Mouse (Mus musculus) limb, embryonic 10.5 days (tissue): Measurements from ENCODE around the gene Naa15. TPM values are rescaled to one million over a fixed set of nuclear protein-coding genes. Genes with fewer than 3 reads are reported as not detected.

ENCODE experiments used
- DNase-seq: peaks from one replicate; pipeline ENCODE4 v3.0.0-alpha.2; 2017; ENCODE audit warnings: low spot score
- H3K27ac ChIP-seq: fragments of 300-500 bp; sonication (generic); 2 replicates; pipeline ENCODE4 v1.5.1; 2016; ENCODE audit warnings: mild to moderate bottlenecking
- H3K27me3 ChIP-seq: fragments of 300-500 bp; sonication (generic); 2 replicates; pipeline ENCODE4 v1.6.1; 2016; ENCODE audit warnings: low read depth, mild to moderate bottlenecking; ENCODE audit not compliant: poor library complexity, severe bottlenecking
- H3K36me3 ChIP-seq: fragments of 300-500 bp; sonication (generic); 2 replicates; pipeline ENCODE4 v1.6.1; 2016; ENCODE audit warnings: mild to moderate bottlenecking, moderate library complexity
- H3K4me1 ChIP-seq: fragments of 300-500 bp; sonication (generic); 2 replicates; pipeline ENCODE4 v1.6.1; 2016
- H3K4me3 ChIP-seq: fragments of 300-500 bp; sonication (generic); 2 replicates; pipeline ENCODE4 v1.5.1; 2016; ENCODE audit warnings: mild to moderate bottlenecking, moderate library complexity
- H3K9me3 ChIP-seq: fragments of 300-500 bp; sonication (generic); replicated peaks from 2 replicates; pipeline ENCODE4 v1.6.1; 2016; ENCODE audit warnings: mild to moderate bottlenecking
- WGBS: fragments of 180-500 bp; shearing (Covaris S2); methylation state at CpG from one replicate; pipeline ENCODE4 v1.1.7; 2016; 5-methylcytosine and 5-hydroxymethylcytosine counted together
- polyA plus RNA-seq: library from polyadenylated mRNA; unstranded; fragments of >200 nt; fragmentation: Nextera tagmentation; extraction: Ambion mirVana; gene quantifications from 2 replicates; pipeline ENCODE4 v1.2.1, GENCODE M21; 2016

Naa15 gene
- polyA plus RNA-seq, 1 experiment from 2014 or later, result 64.0 TPM

DNA sequence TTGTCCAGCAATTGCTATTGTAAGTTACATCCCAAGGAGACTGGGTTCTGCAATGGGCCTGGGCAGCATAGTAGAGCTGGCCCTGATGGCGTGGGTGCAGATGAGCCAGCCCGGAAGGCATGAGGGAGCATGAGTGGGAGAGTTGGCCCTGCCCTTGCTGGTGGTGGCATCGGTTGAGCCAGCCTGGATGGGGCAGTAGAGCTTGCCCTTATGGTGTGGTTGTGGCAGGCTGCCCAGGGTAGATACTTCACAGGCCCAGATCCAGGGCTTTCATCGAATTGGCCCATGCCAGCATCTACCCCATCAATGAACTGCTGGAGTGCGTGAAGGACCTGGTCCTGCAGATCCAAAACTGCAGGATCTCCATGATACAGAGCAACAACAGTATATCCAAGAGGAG, 97.0 kb downstream of the Naa15 start:
- Histone ChIP-seq H3K4me1 (no peaks in the 10 kb centered on the region), H3K27me3 (no peaks in the 10 kb centered on the region), H3K4me3 (no peak overlapping the region), H3K27ac (no peak overlapping the region), H3K9me3 (no peaks in the 10 kb centered on the region), H3K36me3 (no peaks in the 10 kb centered on the region)
- no peak for DNase-seq
- whole genome bisulfite sequencing, result 96% methylated on average over 5 of the region's 5 CpGs

GRCm38 (mm10) chr3:51517467-51517866, 102.5 kb downstream of the Naa15 start:
- WGBS, result 85% methylated on average over 4 of the region's 4 CpGs
- no peaks in the 10 kb centered on the region for H3K9me3 ChIP-seq
- no peak overlapping the region for H3K4me3 ChIP-seq
- peaks cover 37% of the 10 kb centered on the region for H3K36me3 ChIP-seq
- no peak overlapping the region for H3K27ac ChIP-seq
- no peak for DNase-seq
- no peaks in the 10 kb centered on the region for H3K27me3 ChIP-seq
- H3K4me1 ChIP-seq, result peaks cover 20% of the 10 kb centered on the region

DNA sequence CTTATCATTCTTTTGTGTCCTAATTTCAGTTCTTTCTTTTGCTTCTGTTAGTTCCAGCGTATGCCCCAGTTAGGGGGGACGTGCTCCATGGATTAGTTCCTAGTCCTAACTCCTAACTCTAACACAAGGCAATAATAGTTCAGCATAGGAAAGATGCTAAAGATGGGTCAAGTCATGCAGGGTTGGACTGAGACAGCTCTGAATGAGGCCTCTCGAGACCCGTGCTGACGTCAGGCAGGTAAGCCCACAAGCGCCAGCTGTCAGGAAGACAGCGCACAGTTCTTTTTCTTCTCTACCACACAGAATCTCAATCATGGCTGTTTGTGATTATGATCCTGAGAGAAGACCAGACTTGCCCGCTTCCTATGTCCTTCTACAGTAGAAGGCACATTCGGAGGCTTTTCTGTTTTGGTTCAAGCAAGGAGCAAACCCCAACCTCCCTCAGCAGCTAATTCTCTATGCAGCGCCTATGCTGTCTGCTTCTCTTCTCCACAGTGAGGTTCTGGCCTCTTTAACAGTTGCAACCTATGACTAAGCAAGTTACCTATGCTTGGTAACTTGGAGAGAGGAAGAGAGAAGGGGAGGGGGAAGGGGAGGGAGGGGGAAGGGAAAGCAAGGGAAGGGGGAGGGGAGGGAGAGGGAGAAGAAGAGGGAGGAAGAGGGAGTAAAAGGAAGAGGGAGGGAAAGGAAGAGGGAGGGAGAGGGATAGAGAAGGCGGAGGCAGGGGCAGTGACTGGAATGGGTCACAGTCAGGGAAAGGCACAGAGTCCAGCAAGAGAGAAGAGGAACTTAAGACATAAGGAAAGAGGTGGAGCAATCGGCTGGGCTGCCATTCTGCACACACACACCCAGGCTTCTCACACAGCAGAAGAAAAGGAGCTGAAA, 103.2 kb downstream of the Naa15 start:
- Histone ChIP-seq H3K27me3 (no peaks in the 10 kb centered on the region), H3K4me3 (no peak overlapping the region), H3K27ac (peak overlapping the region; percentile 21; the same call in 1 of the 2 replicates), H3K9me3 (no peaks in the 10 kb centered on the region), H3K36me3 (peaks cover 43% of the 10 kb centered on the region), H3K4me1 (peaks cover 20% of the 10 kb centered on the region)
- WGBS, result 77% methylated on average over 12 of the region's 12 CpGs
- DNase-seq, result no peak

DNA sequence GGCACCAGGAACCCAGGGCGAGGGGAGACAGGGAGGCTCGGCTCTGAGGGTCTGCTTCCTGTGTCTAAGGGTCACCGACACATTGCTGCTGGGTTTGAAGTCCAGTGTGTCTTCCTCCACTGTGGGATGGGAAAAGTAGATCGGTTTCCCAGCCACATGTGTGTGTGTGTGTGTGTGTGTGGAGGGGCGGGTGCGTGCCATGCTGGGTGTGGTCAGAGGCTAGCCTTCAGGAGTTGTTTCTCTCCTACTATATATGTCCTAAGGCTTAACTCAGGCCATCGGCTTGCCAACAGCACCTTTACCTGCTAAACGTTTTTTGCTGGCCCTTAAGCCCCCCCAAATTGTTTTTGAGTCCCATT, 103.8 kb downstream of the Naa15 start:
- H3K4me1 ChIP-seq, result peaks cover 20% of the 10 kb centered on the region
- H3K4me3 ChIP-seq, result no peak overlapping the region
- peak overlapping the region; percentile 21; the same call in 1 of the 2 replicates for H3K27ac ChIP-seq
- WGBS, result 70% methylated on average over 8 of the region's 8 CpGs
- H3K36me3 ChIP-seq, result peaks cover 49% of the 10 kb centered on the region
- no peaks in the 10 kb centered on the region for H3K9me3 ChIP-seq
- DNase-seq, result no peak
- H3K27me3 ChIP-seq, result no peaks in the 10 kb centered on the region

DNA sequence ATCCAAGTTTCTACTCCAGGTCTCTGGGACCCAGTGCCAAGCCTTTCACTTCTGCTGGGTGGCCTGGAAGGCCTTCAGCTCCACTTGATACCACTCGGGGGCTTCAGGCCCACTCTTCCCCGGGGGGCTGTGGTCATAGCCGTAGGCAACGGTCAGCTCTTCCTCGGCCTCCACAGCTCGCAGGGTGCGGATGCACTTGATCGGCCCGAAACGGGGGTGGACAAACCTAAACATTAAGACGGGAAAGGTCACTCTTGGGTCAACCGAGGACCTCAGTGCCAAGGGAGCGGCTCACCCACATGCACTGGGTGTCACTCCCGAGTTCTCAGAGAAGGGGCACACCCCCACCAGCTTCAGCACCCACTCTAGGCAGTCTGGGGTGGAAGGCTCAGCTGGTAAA, 106.3 kb downstream of the Naa15 start:
- 93% methylated on average over 14 of the region's 14 CpGs for WGBS
- peaks cover 75% of the 10 kb centered on the region for H3K36me3 ChIP-seq
- no peak overlapping the region for H3K4me3 ChIP-seq
- no peaks in the 10 kb centered on the region for H3K9me3 ChIP-seq
- DNase-seq, result no peak
- H3K27ac ChIP-seq, result no peak overlapping the region
- H3K4me1 ChIP-seq, result peaks cover 20% of the 10 kb centered on the region
- H3K27me3 ChIP-seq, result no peaks in the 10 kb centered on the region

GRCm38 (mm10) chr3:51525186-51525785, 110.3 kb downstream of the Naa15 start:
- WGBS, result 85% methylated on average over 16 of the region's 16 CpGs
- Histone ChIP-seq H3K9me3 (no peaks in the 10 kb centered on the region), H3K27me3 (no peaks in the 10 kb centered on the region), H3K36me3 (peaks cover 98% of the 10 kb centered on the region), H3K4me1 (peaks cover 6% of the 10 kb centered on the region), H3K4me3 (no peak overlapping the region), H3K27ac (no peak overlapping the region)
- no peak for DNase-seq

Other genes with a start within 250 kb of the Naa15 start
- gene Noct, start 190.7 kb upstream of the Naa15 start, polyA plus RNA-seq, result 11.0 and 11.9 TPM in 2 replicates
- gene Elf2, start 74.5 kb upstream of the Naa15 start, polyA plus RNA-seq, result 39.8 and 44.3 TPM in 2 replicates
- 3.8 and 4.9 TPM in 2 replicates for gene Mgarp, start 18.4 kb upstream of the Naa15 start, polyA plus RNA-seq
- gene Ndufc1, start 6.2 kb upstream of the Naa15 start, polyA plus RNA-seq, result 565 and 602 TPM in 2 replicates
- gene Rab33b, start 68.8 kb downstream of the Naa15 start, polyA plus RNA-seq, result 11.2 and 14.2 TPM in 2 replicates
- gene Setd7, start 145.7 kb downstream of the Naa15 start, polyA plus RNA-seq, result 2.7 and 4.8 TPM in 2 replicates
- gene Mgst2, start 245.2 kb downstream of the Naa15 start, polyA plus RNA-seq, result 0.35 and 0.43 TPM in 2 replicates